Mouse (Mus musculus): ENCODE measurements around the gene Slc25a23.

DNA sequence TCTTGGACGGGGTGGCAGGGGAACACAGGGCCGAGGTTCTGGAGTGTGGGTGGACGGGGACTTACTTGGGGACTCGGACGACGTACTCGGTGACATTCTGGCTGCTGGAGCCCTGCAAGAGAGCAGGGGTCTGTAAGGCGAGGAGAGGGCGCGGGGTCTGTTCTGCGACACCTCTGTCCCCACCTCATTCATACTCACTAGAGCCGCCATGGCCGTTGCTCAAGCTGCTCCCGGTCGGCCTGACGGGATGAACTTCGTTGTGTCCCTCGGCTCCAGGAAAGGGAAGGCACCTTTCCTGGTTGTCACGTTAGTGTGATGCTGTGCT, 48.8 kb downstream of the Slc25a23 start:
- TF ChIP-seq POLR2AphosphoS5 (IDR thresholded peaks at IDR 0.05; ENCODE audit: insufficient replicate concordance, low read depth, low read length) (no peak; the same call in 1 of the 2 replicates), GATA1 (IDR thresholded peaks at IDR 0.05; ENCODE audit: borderline replicate concordance, low read length) (no peak)
